Mouse (Mus musculus) kidney, postnatal 10 days (tissue): ENCODE data around the gene Ruvbl2.
"Not testable (repeated sequence)": the region's sequence is repeated elsewhere in the genome, so short reads cannot be mapped to it uniquely, and the experiment has no call there.

ENCODE experiments used
- DNase-seq: peaks from one replicate; pipeline ENCODE4 v3.0.0; 2021; ENCODE audit warnings: mixed read lengths

Ruvbl2 gene

GRCm38 (mm10) chr7:45437521-45438276 lies at the start of gene Ruvbl2:
TSS of gene Ruvbl2 (minus strand) at chr7:45438096.
- peak; percentile 54 for DNase-seq

DNA sequence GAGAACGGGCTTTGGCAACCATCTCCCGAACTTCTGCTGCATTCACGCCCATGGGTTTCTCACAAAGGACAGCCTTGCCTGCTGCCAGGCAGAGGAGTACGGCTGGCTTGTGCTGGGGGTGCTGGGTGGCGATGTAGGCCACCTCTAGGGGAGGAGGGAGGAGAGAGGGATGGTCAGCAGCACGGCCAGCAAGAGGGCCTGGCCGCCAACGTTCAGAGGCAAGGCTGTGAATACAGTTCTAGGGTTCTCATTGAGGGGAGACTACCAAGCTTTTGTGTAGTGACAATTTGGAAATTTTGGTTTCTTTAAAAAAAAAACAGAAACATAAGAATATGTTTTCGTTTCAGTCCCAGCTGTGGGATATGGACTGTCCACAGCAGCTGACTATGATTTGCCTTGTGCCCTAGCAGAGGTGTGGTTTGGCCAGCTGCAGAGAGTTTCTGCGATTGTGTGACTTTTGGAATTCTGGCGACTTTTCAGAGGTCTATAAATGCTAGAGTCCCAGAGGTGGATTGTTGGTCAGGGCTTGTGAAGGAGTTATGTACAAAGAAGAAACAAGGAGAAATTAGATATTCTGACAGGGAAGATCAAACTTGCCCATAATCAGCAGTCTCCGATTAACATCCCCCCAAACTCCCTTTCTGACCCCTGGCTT lies 49.0 kb upstream of the Ruvbl2 start, which contains the start of gene Gm45808:
TSS of gene Gm45808 (minus strand) at position 51 of the 655 bp plus-strand sequence.
- no peak for DNase-seq

- no peak for DNase-seq
Measured at GRCm38 (mm10) chr7:45486158-45486557, 48.3 kb upstream of the Ruvbl2 start.

- not testable (repeated sequence) for DNase-seq
Measured at GRCm38 (mm10) chr7:45484985-45485384, 47.1 kb upstream of the Ruvbl2 start.

DNA sequence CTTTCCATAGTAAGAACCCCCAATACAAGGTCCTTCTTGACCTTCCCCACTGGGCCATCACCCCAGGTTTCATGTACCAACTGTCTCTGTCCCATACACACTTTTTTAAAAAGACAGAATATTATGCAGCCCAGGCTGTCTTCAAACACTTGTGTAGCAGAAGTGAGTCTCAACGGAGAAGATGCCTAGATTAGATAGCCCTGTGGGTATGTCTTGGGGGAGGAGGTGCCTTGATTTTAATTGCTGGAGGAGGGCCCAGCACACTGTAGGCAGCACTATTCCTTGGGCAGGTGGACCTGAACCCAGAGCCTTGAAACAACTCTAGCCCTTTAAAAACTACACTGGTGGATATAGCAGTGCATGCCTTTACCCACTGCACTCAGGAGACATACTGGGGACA lies 44.3 kb upstream of the Ruvbl2 start:
- no peak for DNase-seq

- peak; percentile 80 for DNase-seq
Measured at GRCm38 (mm10) chr7:45481374-45481927, 43.6 kb upstream of the Ruvbl2 start, which contains the start of gene Tulp2. TSS of gene Tulp2 (plus strand) at chr7:45481877.

GRCm38 (mm10) chr7:45480310-45480709 lies 42.4 kb upstream of the Ruvbl2 start:
- DNase-seq = not testable (repeated sequence)

- no peak for DNase-seq
Measured at GRCm38 (mm10) chr7:45478774-45479173, 40.9 kb upstream of the Ruvbl2 start.

DNA sequence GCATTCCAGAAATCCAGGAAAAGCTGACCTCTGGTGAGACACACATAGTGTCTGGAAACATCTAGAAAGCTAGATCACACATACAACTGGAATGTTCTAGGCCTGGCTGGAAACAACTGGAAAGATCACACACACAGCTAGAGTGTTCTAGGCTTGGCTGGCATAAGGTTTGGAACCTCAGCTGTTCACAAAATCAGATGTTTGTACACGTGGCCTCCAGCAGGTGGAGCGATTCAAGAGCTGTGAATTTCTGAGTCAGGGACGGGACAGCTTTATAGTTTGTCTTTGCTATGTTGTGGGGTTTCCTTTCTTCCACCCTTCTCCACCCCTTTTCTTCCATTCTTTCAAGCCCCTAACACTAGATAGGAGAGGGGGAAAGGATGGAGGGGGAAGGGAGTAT lies 39.1 kb upstream of the Ruvbl2 start:
- peak; percentile 78 for DNase-seq

DNA sequence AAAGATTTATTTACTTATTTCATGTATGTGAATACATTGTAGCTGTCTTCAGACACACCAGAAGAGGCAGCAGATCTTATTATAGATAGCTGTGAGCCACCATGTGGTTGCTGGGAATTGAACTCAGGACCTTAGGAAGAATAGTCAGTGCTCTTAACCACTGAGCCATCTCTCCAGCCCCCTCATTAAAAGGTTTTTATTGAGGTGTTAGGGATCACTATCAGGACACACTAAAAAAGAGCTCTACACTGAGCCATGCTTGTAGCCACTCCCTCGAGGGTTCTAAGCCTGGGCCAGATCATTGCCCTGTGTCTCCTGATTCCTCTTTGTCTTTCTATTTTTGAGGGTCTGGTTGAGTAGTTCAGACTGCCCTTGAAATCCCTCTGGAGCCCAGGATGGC lies 38.6 kb upstream of the Ruvbl2 start:
- no peak for DNase-seq

DNA sequence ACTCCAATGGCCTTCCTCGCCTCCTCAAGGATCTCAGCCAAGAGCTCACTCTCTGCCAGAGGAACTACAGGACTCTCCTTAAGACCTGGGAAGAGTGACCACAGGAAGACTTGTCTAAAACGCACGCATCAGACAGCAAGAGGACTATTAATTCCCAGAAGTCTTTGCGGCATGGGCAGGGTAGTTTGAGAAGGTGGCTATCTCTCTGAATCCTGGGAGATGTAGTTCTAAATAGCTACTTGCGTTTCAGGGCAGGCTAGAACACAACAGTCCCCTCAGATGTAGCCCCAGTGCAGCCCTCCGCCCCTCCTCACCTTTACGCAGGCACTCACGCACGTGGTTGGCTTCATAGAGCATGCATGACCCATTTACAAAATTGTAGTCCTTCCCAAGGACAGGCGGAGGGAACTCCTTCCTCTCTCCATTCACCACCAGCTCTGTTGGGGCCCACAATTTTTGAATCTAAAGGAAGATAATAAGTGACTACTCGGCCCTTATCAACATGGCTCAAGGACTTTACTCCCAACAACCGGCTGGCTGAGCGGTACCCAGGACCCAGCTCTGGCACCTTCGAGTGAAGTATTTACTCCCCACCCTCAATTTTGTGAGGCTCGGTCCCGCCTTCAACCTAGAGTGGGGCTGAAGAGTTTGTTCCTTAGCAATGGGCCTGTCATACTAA lies 37.5 kb upstream of the Ruvbl2 start:
- peak; percentile 45 for DNase-seq

GRCm38 (mm10) chr7:45470869-45471268 lies 33.0 kb upstream of the Ruvbl2 start:
- DNase-seq = peak; percentile 91

DNA sequence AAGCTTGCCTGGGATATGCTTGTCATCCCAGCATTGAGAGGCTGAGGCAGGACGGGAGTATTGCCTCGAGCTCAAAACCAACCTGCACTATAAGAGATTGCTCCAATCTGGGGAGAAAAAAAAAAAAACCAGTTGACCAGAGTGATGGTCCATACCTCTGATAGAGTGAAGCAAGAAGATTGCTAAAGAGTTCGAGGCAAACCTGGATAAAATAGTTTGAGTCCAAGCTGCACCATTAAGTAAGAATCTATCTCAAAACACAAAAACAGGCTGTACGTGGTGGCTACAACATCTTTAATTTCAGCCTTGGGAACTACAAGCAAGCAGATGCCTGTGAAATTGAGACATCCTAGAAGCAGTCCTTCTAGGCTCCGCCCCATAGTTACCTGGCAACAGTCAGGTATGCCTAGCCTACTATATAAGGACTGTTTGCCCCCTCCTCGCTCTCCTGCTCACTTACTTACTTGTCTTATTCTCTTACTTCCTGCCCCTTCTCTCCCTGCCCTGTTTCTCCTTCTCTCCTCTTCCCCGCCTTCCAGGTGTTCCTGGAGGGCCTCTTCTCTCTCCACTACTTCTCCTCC lies 29.3 kb upstream of the Ruvbl2 start:
- no peak for DNase-seq

- DNase-seq = peak; percentile 98
Measured at GRCm38 (mm10) chr7:45466283-45467089, 28.6 kb upstream of the Ruvbl2 start, which contains the start of gene Bax. TSS of gene Bax (minus strand) at chr7:45466898.

- DNase-seq = peak; percentile 48
Measured at GRCm38 (mm10) chr7:45465549-45465948, 27.7 kb upstream of the Ruvbl2 start.

- DNase-seq = no peak
Measured at GRCm38 (mm10) chr7:45465112-45465511, 27.2 kb upstream of the Ruvbl2 start.

DNA sequence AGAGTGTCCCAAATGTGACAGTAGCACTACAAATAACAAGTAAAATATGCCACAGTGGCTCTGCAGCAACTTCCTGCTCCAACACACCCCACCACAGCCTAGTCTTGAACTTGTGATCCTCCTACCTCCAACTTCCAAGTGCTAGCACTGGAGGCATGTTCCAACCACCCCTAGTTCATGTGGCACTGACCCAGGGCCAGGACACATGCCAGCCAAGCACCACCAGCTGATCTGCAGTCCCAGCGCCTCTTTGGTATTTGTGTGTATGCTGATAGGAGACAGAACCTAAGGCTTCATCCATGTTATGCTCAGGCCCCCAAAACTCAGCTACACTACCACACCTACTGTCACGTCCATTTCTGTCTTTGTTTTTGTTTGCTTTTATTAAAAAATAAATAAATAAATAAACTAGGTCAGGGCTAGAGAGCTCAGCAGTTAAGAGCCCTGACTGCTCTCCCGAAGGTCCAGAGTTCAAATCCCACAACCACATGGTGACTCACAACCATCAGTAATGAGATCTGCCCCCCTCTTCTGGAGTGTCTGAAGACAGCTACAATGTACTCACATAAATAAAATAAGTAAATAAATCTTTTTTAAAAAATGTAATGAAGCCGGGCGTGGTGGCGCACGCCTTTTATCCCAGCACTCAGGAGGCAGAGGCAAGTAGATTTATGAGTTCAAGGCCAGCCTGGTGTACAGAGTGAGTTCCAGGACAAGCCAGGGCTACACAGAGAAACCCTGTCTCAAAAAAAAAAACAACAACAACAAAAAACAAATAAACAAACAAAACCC lies 26.3 kb upstream of the Ruvbl2 start:
- no peak for DNase-seq

GRCm38 (mm10) chr7:45462868-45463267 lies 25.0 kb upstream of the Ruvbl2 start:
- not testable (repeated sequence) for DNase-seq

- no peak for DNase-seq
Measured at GRCm38 (mm10) chr7:45462325-45462724, 24.4 kb upstream of the Ruvbl2 start.

DNA sequence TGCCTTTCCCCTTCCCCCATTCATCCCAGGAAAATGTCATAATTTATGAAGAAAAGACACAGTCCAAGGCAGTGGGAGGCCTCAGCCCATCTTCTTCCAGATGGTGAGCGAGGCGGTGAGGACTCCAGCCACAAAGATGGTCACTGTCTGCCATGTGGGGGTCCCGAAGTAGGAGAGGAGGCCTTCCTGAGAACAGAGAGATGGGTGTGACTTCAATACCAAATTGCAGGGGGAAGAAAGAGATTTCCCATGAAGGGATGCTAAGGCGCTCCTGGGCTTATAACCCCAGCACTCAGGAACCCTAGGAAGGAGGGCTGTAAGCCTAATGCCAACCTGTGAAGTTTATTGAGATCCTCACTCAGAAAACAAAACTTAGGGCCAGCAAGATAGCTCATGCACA lies 23.9 kb upstream of the Ruvbl2 start:
- no peak for DNase-seq

- peak; percentile 39 for DNase-seq
Measured at GRCm38 (mm10) chr7:45461326-45461725, 23.4 kb upstream of the Ruvbl2 start.
